Mouse (Mus musculus) splenic B cell, adult 2 months (primary cell): ENCODE measurements around the gene Ccin.

Experiments used
- DNase-seq: peaks from one replicate; pipeline ENCODE4 v3.0.0-alpha.2; 2011; ENCODE audit warnings: low read depth, low spot score
- H3K27me3 ChIP-seq: 2 replicates; pipeline ENCODE4 v1.6.1; 2012; ENCODE audit warnings: mild to moderate bottlenecking, low read length, moderate library complexity, mixed read lengths; ENCODE audit not compliant: control insufficient read depth, poor library complexity, insufficient read depth, severe bottlenecking
- H3K36me3 ChIP-seq: 2 replicates; pipeline ENCODE4 v1.6.1; 2012; ENCODE audit warnings: mild to moderate bottlenecking, low read length, moderate library complexity, mixed read lengths; ENCODE audit not compliant: control insufficient read depth, poor library complexity, insufficient read depth, severe bottlenecking

Gene Ccin

DNA sequence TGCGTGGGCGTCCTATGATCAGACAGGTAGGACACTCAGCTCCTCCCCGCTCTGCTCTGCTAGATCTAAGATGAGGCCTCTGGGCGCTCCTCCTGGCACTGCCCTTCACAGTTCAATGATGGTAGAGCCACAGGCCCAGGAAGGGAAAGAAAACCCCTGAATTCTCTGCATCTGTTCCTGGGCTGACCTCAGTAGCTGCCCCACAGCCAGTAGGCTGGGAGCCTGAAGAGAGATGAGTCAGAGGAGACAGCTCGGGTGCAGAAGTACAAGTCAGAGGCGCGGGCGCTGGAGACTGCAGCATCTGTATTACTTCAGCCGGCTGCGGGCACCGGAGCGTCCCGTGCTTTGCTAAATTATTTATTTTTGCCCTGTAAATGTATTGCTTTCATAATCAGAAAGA is 14.6 kb upstream of the Ccin start:
- Histone ChIP-seq H3K36me3 (no peaks in the 10 kb centered on the region), H3K27me3 (no peaks in the 10 kb centered on the region)
- no peak for DNase-seq

DNA sequence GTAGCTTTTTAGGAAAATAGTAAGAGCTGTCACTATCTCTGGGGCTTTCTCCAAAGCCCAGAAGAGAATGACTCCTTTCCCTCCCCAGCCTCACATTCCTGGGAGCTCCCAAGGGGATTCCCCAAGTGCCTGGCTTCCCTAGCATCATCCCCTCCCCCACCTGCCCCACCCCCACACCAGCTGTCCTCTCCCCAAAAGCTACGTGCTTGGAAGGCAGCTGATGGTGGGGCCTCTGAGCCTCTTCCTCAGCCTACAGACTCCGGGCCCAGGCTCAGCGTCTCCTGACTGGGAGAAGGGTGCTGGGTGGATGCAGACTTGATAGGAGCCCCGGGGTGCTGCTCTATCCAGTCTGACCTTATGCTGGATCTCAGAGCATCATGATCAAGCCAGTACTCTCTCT is 13.9 kb upstream of the Ccin start:
- H3K27me3 ChIP-seq = no peaks in the 10 kb centered on the region
- no peaks in the 10 kb centered on the region for H3K36me3 ChIP-seq
- DNase-seq = no peak

DNA sequence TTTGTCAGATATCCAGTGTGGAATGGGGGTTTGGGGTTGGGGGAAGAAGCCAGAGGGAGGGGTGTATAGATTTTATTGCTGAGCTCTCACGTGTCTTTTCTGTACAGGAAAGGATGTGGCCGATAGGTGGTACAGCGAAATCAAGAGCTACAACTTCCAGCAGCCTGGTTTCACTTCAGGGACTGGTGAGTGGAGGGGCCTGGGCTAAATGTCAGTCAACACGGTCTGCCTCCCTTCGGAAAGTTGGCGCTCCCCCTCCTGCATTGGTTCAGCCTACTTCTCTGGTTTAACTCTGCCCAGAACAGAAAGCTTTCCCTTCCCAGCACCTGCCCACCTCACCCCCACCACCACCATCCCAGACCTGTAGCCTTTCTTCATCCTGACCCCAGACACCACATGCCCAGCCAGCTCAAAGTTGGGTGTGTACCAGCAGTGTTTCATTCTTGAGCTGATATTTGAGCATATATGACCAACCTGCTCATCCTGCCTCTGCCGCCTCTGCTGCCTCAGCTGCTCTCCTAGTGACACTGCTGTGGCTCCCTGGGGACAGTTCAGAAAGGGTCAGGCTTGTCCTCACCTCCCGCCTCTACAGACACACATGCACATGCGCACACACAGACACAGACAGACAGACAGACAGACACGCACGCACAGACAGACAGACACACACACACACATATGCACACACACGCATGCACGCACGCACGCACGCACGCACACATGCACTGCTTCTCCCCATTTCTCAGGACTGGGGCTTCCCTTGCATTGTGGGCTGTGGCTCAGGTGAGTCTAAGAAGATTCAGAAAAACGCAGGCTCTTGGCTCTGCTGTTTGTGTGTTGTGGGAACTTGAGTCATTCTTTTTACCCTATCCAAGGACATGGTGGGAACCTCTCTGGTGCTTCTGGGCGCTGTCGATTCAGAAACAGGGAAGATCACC is 12.6 kb upstream of the Ccin start:
- Histone ChIP-seq H3K36me3 (no peaks in the 10 kb centered on the region), H3K27me3 (no peaks in the 10 kb centered on the region)
- peak; percentile 63 for DNase-seq

DNA sequence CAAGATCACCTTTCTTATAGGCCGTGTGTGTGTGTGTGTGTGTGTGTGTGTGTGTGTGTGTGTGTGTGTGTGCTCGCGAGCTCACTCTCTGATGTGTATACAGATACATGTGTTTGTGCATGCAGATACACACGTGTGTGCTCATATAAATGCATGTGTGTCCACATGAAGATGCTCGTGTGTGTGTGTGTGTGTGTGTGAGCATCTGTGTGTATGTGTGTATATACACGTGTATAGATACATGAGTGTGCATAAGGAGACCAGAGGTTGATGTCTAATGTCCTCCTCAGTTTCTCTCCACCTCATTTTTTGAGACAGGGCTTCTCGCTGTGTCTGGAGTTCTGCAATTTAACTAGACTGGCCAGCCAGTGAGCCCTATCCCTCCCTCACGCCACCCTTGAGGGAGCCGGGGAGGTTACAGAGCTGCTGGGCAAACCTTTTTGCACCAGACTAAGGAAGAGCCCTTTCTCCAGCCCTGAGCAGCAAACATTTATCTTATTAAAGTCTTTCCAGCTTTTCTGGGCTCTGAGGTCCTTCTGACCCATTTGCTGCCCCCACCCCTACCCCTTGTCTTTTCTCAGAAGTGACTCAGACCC is 11.6 kb upstream of the Ccin start:
- DNase-seq = no peak
- H3K36me3 ChIP-seq = no peaks in the 10 kb centered on the region
- no peaks in the 10 kb centered on the region for H3K27me3 ChIP-seq

DNA sequence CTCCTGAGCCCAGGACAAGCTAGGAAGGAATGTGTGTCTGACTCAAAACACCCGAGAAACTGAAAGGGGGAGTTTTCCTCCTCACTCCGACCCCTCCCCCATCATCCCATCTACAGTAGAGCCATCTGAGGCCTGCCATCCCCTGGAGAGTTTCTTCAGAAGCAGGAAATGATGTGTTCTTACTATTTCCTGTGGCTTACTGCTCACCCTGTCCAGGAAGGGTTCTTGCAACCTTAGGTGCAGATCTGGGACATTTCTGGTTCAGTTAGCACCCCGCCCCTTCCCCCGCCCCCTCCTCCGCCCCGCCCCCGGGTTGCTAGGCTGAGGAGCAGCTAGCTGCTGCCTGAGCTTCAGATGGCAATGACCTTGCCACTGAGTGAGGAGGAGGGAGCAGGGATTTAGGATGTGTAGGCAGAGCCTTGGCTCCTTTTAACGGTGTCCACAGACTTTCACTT is 11.1 kb upstream of the Ccin start:
- Histone ChIP-seq H3K36me3 (no peaks in the 10 kb centered on the region), H3K27me3 (no peaks in the 10 kb centered on the region)
- DNase-seq = peak; percentile 89

DNA sequence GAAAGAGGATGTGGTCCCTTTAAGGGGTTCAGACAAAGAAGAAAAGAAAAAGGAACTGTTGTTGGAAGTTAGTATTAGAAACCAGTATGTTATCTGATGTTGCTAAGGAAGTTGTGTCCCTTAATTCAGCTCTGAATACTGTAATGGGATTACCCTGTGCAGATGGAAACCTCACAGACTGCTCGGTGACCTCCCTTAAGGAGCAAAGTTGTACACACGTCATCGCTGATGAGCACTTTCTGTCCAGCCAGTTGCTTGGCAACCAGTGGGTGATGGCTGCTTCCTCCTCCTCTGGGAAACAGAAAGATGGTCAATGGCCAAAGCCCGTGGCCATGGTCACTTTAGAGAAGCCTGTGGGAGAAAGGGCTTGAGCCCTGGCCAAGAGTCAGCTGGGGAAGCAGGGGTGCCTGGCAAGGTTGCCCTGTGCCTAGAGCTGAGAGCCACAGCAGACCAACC is 9.7 kb upstream of the Ccin start:
- Histone ChIP-seq H3K27me3 (no peaks in the 10 kb centered on the region), H3K36me3 (no peaks in the 10 kb centered on the region)
- DNase-seq = peak; percentile 92

DNA sequence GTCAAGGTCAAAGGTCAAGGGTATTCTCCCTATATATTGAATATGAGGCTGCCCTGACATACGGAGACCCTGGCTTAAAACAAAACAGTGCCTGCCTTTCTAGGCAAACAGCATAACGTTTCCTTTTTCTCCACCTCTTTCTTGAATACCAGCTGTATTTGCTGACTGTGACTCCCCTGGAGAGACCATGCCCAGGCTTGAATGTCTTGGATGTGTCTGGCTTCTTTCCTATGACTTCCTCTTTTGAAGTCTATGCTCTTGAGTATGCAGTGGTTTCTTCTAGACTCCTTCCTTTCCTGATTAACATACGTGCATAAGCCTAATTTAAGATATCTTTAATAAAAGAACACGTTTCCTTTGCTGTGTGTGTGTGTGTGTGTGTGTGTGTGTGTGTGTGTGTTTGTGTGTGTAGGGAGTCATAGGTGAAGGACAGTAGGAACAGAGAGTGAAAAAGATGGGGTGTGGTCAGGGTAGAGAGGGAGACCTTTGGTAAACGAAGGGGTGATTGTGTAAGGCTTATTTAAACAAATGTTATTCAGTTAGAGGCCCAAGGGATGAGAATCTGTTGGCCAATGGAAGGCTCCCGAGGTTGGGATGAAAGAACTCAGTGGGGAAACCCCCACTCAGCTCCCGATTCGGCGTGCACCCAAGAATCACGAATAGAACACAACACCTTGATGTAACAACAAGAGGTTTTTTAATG is 8.2 kb upstream of the Ccin start:
- Histone ChIP-seq H3K27me3 (no peaks in the 10 kb centered on the region), H3K36me3 (no peaks in the 10 kb centered on the region)
- peak; percentile 34 for DNase-seq

DNA sequence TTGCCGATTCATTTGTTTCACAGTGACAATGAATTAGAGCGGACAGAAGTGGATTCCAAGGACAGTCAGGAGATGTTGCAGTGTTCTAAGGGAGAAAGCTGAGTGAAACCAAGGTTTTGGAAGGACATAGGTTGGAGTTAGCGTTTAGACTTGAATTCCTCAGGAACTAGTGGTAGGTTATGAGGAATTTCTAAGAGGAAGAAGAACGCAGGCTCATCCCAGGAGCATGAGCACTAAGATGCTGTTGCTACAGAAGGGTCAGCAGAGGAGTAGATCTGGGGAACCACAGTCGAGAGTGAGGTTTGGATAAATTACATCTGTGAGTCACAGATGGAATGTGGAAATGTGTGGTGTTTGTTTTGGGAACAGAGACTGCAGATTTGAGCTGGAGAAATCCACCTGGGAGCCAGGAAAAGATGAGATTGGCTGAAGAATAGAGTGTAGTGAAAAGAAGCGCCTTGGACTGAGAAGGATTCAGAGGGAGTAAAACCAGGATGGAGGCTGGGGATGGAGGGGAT is 7.0 kb upstream of the Ccin start:
- DNase-seq = no peak
- Histone ChIP-seq H3K27me3 (no peaks in the 10 kb centered on the region), H3K36me3 (no peaks in the 10 kb centered on the region)

DNA sequence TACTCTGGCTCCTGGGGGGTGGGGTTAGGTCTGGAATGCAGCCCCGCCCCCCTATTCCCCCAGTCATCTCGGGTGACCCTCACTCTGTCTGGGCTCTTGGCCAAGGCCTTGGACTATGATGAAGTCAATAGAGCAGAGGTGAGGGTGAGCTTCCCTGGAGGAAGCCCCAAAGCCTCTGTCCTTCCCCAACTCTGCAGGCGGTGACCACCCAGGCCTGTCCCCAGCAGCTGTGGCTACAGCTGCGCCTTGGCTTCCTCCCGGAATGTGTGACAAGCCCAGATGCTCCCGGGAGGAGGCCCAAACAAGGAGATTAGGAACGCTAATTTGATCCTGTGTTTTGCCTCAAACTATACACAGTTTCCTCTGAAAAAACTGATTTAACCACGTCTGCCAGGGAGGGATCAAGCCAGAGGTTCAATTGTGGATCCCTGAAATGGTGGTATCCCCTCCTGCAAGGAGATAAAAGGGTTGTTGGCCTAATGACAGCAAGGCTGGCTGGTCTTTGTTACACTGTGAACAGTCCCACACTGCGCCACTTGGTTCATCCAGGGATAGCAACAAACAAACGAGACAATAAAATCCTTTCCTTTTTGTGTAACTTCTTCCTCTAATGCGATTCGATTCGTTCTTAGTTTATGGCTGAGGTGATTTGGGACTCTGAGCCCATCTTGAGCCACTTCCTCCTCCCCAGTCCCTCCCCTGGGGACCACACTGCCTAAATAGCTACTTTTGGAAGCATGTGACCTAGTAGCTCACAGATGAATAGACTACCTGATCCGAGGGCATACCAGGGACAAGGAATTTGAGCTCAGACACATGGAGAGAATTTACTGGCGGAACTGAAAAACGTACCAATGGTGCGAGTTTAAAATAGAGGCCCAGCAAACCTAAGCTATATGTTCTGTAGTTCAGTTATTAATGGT is 4.5 kb upstream of the Ccin start:
- H3K27me3 ChIP-seq = no peaks in the 10 kb centered on the region
- no peaks in the 10 kb centered on the region for H3K36me3 ChIP-seq
- peak; percentile 46 for DNase-seq

DNA sequence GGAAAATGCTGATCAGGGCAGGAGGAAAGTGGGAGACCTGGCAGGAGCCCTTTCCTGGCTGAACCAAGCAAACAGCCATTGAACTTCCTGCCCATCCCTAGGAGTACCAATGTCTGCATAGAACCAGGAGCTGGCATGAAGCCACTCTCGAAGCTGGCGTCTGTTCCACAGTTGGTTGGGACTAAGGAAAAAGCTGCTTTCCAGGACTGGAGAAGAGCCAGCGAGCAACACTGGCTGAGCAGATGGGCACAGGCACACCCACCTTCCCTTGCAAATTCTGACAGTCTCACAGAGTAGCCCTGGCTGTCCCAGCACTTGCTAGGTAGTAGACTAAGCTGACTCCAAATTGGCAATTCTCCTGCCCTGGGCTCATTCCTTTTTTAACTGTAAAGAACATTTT is 3.5 kb upstream of the Ccin start:
- no peaks in the 10 kb centered on the region for H3K27me3 ChIP-seq
- no peak for DNase-seq
- H3K36me3 ChIP-seq = no peaks in the 10 kb centered on the region

DNA sequence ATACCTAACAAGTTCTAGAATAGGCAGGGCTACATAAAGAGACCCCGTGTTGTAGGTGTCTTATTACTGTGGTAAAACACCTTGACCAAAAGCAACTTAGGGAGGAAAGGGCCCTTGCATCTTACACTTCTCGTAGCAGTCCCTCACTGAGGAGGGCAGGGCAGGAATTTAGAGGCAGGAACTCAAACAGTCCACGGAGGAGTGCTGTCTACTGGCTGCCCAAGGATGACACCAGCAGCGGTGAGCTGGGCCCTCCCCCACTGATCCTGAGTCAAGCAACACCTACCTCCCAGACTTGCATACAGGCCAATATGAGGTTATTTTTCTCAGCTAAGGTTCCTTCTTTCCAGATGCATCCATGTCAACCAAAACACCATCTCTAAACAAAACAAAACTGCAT is 3.0 kb upstream of the Ccin start:
- no peak for DNase-seq

DNA sequence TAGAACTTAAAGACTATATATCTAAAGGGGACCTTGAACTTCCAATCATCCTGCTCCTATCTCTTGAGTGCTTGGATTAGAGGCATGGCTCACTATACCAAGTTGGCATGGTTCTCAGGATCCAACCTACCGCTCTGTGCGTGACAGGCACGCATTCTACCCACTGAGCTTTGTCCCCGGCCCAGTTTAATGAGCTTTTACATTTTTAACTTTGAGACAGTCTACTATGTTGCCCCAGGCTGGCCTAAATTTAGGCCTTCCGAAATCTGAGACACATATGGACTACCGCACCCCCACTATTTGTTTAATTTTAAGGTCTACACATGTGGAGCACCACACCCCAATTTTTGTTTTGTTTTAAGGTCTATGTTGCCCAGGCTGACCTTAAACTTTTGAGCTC is 2.4 kb upstream of the Ccin start:
- DNase-seq = no peak
- Histone ChIP-seq H3K36me3 (no peaks in the 10 kb centered on the region), H3K27me3 (no peaks in the 10 kb centered on the region)

More for the DNA sequence above, 3.0 kb upstream of the Ccin start:
- Histone ChIP-seq H3K27me3 (no peaks in the 10 kb centered on the region), H3K36me3 (no peaks in the 10 kb centered on the region)

DNA sequence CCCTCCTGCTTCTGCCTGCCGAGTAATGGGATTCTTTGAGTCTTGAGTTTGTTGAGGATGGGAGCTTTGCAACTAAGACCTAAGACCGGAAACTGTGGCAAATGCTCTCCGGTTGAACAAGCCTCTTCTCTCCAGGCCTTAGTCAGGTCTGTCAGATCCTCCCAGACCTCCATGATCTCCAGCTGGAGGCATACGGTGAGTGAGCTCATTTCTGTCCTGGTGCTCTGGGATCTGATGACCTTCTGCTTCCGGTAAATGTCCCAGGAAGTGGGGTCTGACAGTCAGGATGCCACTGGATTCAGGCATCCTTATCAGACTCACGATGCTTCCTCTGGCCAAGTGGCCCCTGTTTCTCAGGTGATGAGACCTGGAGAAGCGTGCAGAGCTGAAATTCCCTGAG is 2.0 kb upstream of the Ccin start:
- no peaks in the 10 kb centered on the region for H3K36me3 ChIP-seq
- no peaks in the 10 kb centered on the region for H3K27me3 ChIP-seq
- no peak for DNase-seq
